ENCODE assay signal across 8 mouse cellular contexts in the genomic region with DNA sequence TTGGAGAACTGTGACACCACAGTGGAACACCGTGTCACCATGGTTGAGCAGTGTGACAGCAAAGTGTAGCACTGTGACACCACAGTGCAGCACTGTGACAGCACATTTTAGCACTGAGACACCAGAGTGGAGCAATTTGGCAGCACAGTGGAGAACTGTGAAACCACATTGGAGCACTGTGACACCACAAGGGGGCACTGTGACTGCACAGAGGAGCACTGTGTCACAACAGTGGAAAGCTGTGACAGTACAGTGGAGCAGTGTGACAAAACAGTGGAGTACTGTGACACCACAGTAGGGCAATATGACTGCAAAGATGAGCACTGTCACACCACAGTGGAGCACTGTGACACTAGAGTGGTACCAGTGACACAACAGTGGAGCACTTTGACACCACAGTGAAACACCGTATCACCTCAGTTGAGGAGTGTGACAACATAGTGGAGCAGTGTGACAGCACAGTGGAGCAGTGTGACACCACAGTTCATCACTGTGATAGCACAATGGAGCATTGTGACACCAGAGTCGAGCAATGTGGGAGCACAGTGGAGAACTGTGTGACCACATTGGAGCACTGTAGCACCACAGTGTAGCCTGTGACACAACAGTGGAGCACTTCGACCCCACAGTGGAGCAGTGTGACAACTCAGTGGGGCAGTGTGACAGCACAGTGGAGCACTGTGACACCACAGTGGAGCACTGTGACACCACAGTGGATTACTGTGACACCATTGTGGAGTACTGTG.
DNase-seq lines count a peak whose midpoint lies in the region; ATAC-seq and TF ChIP-seq lines count a peak whose summit lies in the region.

No protein-coding gene starts in this region.

- no peak overlapping the region for H3K27ac ChIP-seq in heart, embryonic 11.5 days (ENCODE audit: low read depth, low read length)
- H3K27ac ChIP-seq in CH12.LX (ENCODE audit: insufficient read depth, low read depth): no peak overlapping the region
- no peak overlapping the region for H3K27ac ChIP-seq in forebrain, postnatal 0 days (ENCODE audit: low read depth, low read length)

- no peaks in the 10 kb centered on the region for H3K27me3 ChIP-seq in heart, embryonic 11.5 days (ENCODE audit: control insufficient read depth, insufficient read depth, low read length)
- no peaks in the 10 kb centered on the region for H3K27me3 ChIP-seq in CH12.LX (replicated peaks)
- H3K27me3 ChIP-seq in forebrain, postnatal 0 days (ENCODE audit: insufficient read depth, low read length): no peaks in the 10 kb centered on the region

- ATAC-seq in heart, embryonic 11.5 days (replicated peaks; ENCODE audit: insufficient number of reproducible peaks, low FRiP score, low TSS enrichment): no peak; the same call in 1 of the 2 replicates
- peak; percentile 23; the same call in 1 of the 2 replicates for ATAC-seq in forebrain, postnatal 0 days
- peak; percentile 23; the same call in 1 of the 2 replicates for ATAC-seq in monocyte, adult 5-6 weeks (replicated peaks; ENCODE audit: insufficient number of reproducible peaks, low FRiP score, low TSS enrichment, poor library complexity, severe bottlenecking)

- dilution Hi-C loops in CH12.LX (cut with MboI; ENCODE audit: extremely low pct_ligation_motif_present, extremely low pct_unique_long_range_greater_than_20kb, low sequenced_read_pairs): no loop called here

- no peaks in the 10 kb centered on the region for H3K4me1 ChIP-seq in heart, embryonic 11.5 days (ENCODE audit: control insufficient read depth, insufficient read depth, low read length)
- H3K4me1 ChIP-seq in CH12.LX (ENCODE audit: control insufficient read depth in 1 of 2, insufficient read depth in 2 of 2): no peaks in the 10 kb centered on the region; a peak in 1 of 4 replicates
- H3K4me1 ChIP-seq in forebrain, postnatal 0 days (ENCODE audit: insufficient read depth): no peaks in the 10 kb centered on the region

- in situ Hi-C loops in CH12.LX (cut with MboI; ENCODE audit: low pct_ligation_motif_present, low pct_unique_long_range_greater_than_20kb, low sequenced_read_pairs): no loop called here

- TF ChIP-seq POLR2A in CH12.LX (IDR thresholded peaks at IDR 0.05; ENCODE audit: low read depth, low read length): no peak

- peak; percentile 1 to 9 for DNase-seq in heart, adult 18-20 months
- peak; percentile 66 for DNase-seq in CH12.LX (ENCODE audit: extremely low read depth)
- no peak for DNase-seq in forebrain, postnatal 0 days
- peak; percentile 34 to 44 for DNase-seq in kidney, postnatal 4 days
- no peak for DNase-seq in layer of hippocampus, adult 9-10 months (ENCODE audit: low spot score)
- DNase-seq in right cerebral cortex, adult 2 months (ENCODE audit: low spot score in 2 of 2): no peak

- 74% methylated on average over 4 of the region's 4 CpGs for WGBS in heart, embryonic 11.5 days (ENCODE audit: insufficient replicate concordance)
- WGBS in forebrain, postnatal 0 days: 85% methylated on average over 4 of the region's 4 CpGs

- no peak for TF ChIP-seq EP300 in CH12.LX (IDR thresholded peaks at IDR 0.05; ENCODE audit: low read length)

- no peak overlapping the region for H3K9ac ChIP-seq in heart, embryonic 11.5 days (ENCODE audit: low read depth, low read length)
- H3K9ac ChIP-seq in CH12.LX (ENCODE audit: insufficient read depth, low read depth): no peak overlapping the region
- no peak overlapping the region for H3K9ac ChIP-seq in forebrain, postnatal 0 days

- no peak overlapping the region for H3K4me3 ChIP-seq in heart, embryonic 11.5 days (ENCODE audit: low read depth, low read length)
- no peak overlapping the region for H3K4me3 ChIP-seq in CH12.LX (replicated peaks in 1 of 3; ENCODE audit: low read depth in 2 of 3, low read length in 2 of 3, poor library complexity in 1 of 3)
- H3K4me3 ChIP-seq in forebrain, postnatal 0 days (ENCODE audit: low read depth, low read length): no peak overlapping the region

- H3K4me2 ChIP-seq in heart, embryonic 11.5 days: no peak overlapping the region
- H3K4me2 ChIP-seq in CH12.LX (ENCODE audit: insufficient read depth, low read depth, poor library complexity, severe bottlenecking): no peak overlapping the region
- no peak overlapping the region for H3K4me2 ChIP-seq in forebrain, postnatal 0 days (ENCODE audit: low read depth)

- TF ChIP-seq RAD21 in CH12.LX (IDR thresholded peaks at IDR 0.05; ENCODE audit: low read depth, low read length): peak; percentile 55

- H3K9me3 ChIP-seq in heart, embryonic 11.5 days (replicated peaks; ENCODE audit: control insufficient read depth, low read length): peaks cover 67% of the 10 kb centered on the region
- H3K9me3 ChIP-seq in CH12.LX (replicated peaks; ENCODE audit: low read length): no peaks in the 10 kb centered on the region
- peaks cover 67% of the 10 kb centered on the region for H3K9me3 ChIP-seq in forebrain, postnatal 0 days (ENCODE audit: low read length)

- H3K36me3 ChIP-seq in heart, embryonic 11.5 days (ENCODE audit: control insufficient read depth, insufficient read depth, low read length): peaks cover 6% of the 10 kb centered on the region; the same call in 1 of the 2 replicates
- H3K36me3 ChIP-seq in CH12.LX (replicated peaks in 1 of 2; ENCODE audit: control insufficient read depth in 1 of 2, insufficient read depth in 1 of 2, low read length in 1 of 2): no peaks in the 10 kb centered on the region
- H3K36me3 ChIP-seq in forebrain, postnatal 0 days (ENCODE audit: insufficient read depth): no peaks in the 10 kb centered on the region

- no peaks in the 10 kb centered on the region for H3K79me2 ChIP-seq in CH12.LX (replicated peaks; ENCODE audit: control insufficient read depth, extremely low read depth, insufficient read depth, poor library complexity, severe bottlenecking)

- TF ChIP-seq CTCF in CH12.LX (conservative IDR thresholded peaks at IDR 0.05 in 1 of 2, IDR thresholded peaks at IDR 0.05 in 1 of 2; ENCODE audit: low read depth in 2 of 2, low read length in 2 of 2): peak; percentile 60 to 83
- TF ChIP-seq CTCF in forebrain, postnatal 0 days (IDR thresholded peaks at IDR 0.05; ENCODE audit: low read depth): 0 out of 2 replicates have a peak, but pooled peaks have one; percentile 7

TF ChIP-seq in CH12.LX, 34 proteins besides CTCF, POLR2A, EP300 and RAD21:
- TF ChIP-seq SMC3 (IDR thresholded peaks at IDR 0.05; ENCODE audit: low read depth, low read length) (peak; percentile 60), ZNF384 (IDR thresholded peaks at IDR 0.05; ENCODE audit: low read depth, low read length) (no peak)

Comparison
In these comparisons a context has a peak if more than half of its experiments do, and no peak if none do; other contexts are left out.
1. DNase-seq: peak in heart, adult 18-20 months (2 of 2), CH12.LX (single experiment) and kidney, postnatal 4 days (2 of 2); none in forebrain, postnatal 0 days (single experiment), layer of hippocampus, adult 9-10 months (single experiment) and right cerebral cortex, adult 2 months (0 of 2).